In the genomic region with DNA sequence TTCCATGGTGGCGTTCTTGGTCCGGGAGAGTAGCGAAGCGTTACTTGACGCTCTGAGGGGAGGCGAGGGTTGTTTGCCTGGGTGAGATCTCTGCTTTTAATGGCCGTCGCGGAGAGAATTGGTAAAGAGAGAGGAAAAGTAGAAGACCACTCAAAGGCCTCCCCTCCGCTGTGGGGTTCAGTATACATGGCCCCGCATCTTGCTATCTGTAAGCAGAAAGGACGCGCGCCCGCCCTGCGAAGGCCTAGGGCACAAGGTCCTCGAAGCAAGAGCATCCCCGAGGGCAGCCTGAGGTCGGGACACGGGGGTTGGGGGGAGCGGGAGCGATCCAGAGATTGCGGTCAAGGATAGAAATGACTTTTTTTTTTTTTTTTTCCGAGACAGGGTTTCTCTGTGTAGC, we compare ENCODE assay signal across 8 mouse cellular contexts. TPM values are rescaled to one million over a fixed set of nuclear protein-coding genes. Genes with fewer than 3 reads are reported as not detected.
DNase-seq lines count a peak whose midpoint lies in the region; ATAC-seq lines count a peak whose summit lies in the region.

No protein-coding gene starts in this region.

- no peak for ATAC-seq in erythroblast, adult 5-6 weeks (replicated peaks; ENCODE audit: low FRiP score, poor library complexity, severe bottlenecking)
- ATAC-seq in neural tube, embryonic 11.5 days (ENCODE audit: insufficient read depth, low FRiP score, low TSS enrichment): no peak
- ATAC-seq in heart, embryonic 14.5 days (ENCODE audit: insufficient number of reproducible peaks, insufficient read depth, low FRiP score, low read depth): no peak
- ATAC-seq in limb, embryonic 15.5 days (ENCODE audit: insufficient number of reproducible peaks, low FRiP score, low TSS enrichment, low read depth): no peak

- H3K36me3 ChIP-seq in erythroblast, embryonic 14.5 days (ENCODE audit: control insufficient read depth): peaks cover 21% of the 10 kb centered on the region
- H3K36me3 ChIP-seq in neural tube, embryonic 11.5 days (ENCODE audit: control insufficient read depth, insufficient read depth, low read length): peaks cover 3% of the 10 kb centered on the region; the same call in 1 of the 2 replicates
- peaks cover 18% of the 10 kb centered on the region for H3K36me3 ChIP-seq in heart, embryonic 14.5 days (ENCODE audit: control insufficient read depth, insufficient read depth, low read length)
- H3K36me3 ChIP-seq in limb, embryonic 15.5 days: peaks cover 13% of the 10 kb centered on the region; the same call in 1 of the 2 replicates

- H3K9ac ChIP-seq in neural tube, embryonic 11.5 days (ENCODE audit: low read length): no peak overlapping the region
- peak overlapping the region; percentile 55; the same call in 1 of the 2 replicates for H3K9ac ChIP-seq in heart, embryonic 14.5 days (ENCODE audit: low read length)
- H3K9ac ChIP-seq in limb, embryonic 15.5 days: no peak overlapping the region

- H3K4me1 ChIP-seq in erythroblast, embryonic 14.5 days (ENCODE audit: control insufficient read depth): peaks cover 44% of the 10 kb centered on the region
- peaks cover 22% of the 10 kb centered on the region for H3K4me1 ChIP-seq in neural tube, embryonic 11.5 days (ENCODE audit: control insufficient read depth, insufficient read depth, low read length)
- H3K4me1 ChIP-seq in heart, embryonic 14.5 days (ENCODE audit: control insufficient read depth in 2 of 2, insufficient read depth in 2 of 2, low read length in 2 of 2): peaks cover 24 to 26% of the 10 kb centered on the region in 2 experiments
- peaks cover 29% of the 10 kb centered on the region for H3K4me1 ChIP-seq in limb, embryonic 15.5 days

- WGBS in neural tube, embryonic 11.5 days: 70% methylated on average over 24 of the region's 24 CpGs
- whole genome bisulfite sequencing in heart, embryonic 14.5 days: 72% methylated on average over 24 of the region's 24 CpGs
- WGBS in limb, embryonic 15.5 days: 71% methylated on average over 24 of the region's 24 CpGs

- peaks cover 6% of the 10 kb centered on the region for H3K9me3 ChIP-seq in erythroblast, embryonic 14.5 days (ENCODE audit: control insufficient read depth, low read length)
- H3K9me3 ChIP-seq in neural tube, embryonic 11.5 days (ENCODE audit: control insufficient read depth, low read length): no peaks in the 10 kb centered on the region
- no peaks in the 10 kb centered on the region for H3K9me3 ChIP-seq in heart, embryonic 14.5 days (ENCODE audit: control insufficient read depth, low read length)
- H3K9me3 ChIP-seq in limb, embryonic 15.5 days: no peaks in the 10 kb centered on the region

- DNase-seq in neural tube, embryonic 11.5 days (ENCODE audit: low spot score): no peak
- no peak for DNase-seq in neural tube, embryonic 10.5 days (ENCODE audit: extremely low spot score, low spot score)
- DNase-seq in spleen, postnatal 4 days (ENCODE audit: low spot score in 2 of 2): peak; percentile 35 to 77
- DNase-seq in natural killer cell, adult 2 months (ENCODE audit: low spot score in 2 of 2): no peak

- H3K27me3 ChIP-seq in erythroblast, embryonic 14.5 days (ENCODE audit: control insufficient read depth): peaks cover 4% of the 10 kb centered on the region
- H3K27me3 ChIP-seq in neural tube, embryonic 11.5 days (ENCODE audit: control insufficient read depth, insufficient read depth, low read length): no peaks in the 10 kb centered on the region; the same call in 1 of the 2 replicates
- no peaks in the 10 kb centered on the region for H3K27me3 ChIP-seq in heart, embryonic 14.5 days (ENCODE audit: control insufficient read depth, insufficient read depth, low read length)
- H3K27me3 ChIP-seq in limb, embryonic 15.5 days: no peaks in the 10 kb centered on the region

- H3K4me3 ChIP-seq in erythroblast, embryonic 14.5 days (replicated peaks): peak overlapping the region; percentile 76
- peak overlapping the region; percentile 36; the same call in 1 of the 2 replicates for H3K4me3 ChIP-seq in neural tube, embryonic 11.5 days (ENCODE audit: low read depth, low read length)
- peak overlapping the region in 1 of 2 experiments; percentile 49; a peak in 3 of 4 replicates for H3K4me3 ChIP-seq in heart, embryonic 14.5 days (ENCODE audit: control insufficient read depth in 1 of 2, insufficient read depth in 1 of 2, low read depth in 1 of 2, low read length in 2 of 2)
- H3K4me3 ChIP-seq in limb, embryonic 15.5 days: peak overlapping the region; percentile 70

- H3K4me2 ChIP-seq in neural tube, embryonic 11.5 days (ENCODE audit: low read depth): peak overlapping the region; percentile 61
- peak overlapping the region; percentile 77 for H3K4me2 ChIP-seq in heart, embryonic 14.5 days (ENCODE audit: low read length)
- peak overlapping the region; percentile 90 for H3K4me2 ChIP-seq in limb, embryonic 15.5 days

- no peak overlapping the region for H3K27ac ChIP-seq in neural tube, embryonic 11.5 days (ENCODE audit: low read depth, low read length)
- H3K27ac ChIP-seq in heart, embryonic 14.5 days (replicated peaks in 1 of 2; ENCODE audit: control insufficient read depth in 1 of 2, insufficient read depth in 1 of 2, low read depth in 2 of 2, low read length in 2 of 2): no peak overlapping the region
- H3K27ac ChIP-seq in limb, embryonic 15.5 days: no peak overlapping the region

RNA-seq across cellular contexts. Expression of gene Zcwpw1, which starts 0.6 kb away (rescaled TPM):
- 0.04 and 0.05 TPM in 2 replicates for polyA plus RNA-seq in erythroblast, embryonic 14.5 days (2012)
- 1.7 and 9.2 TPM in 2 replicates for total RNA-seq in erythroblast, adult 5-6 weeks (2015; ENCODE audit: low replicate concordance)
- 5.5 and 6.1 TPM in 2 replicates for total RNA-seq in erythroblast, adult 5-6 weeks (2017; ENCODE audit: low replicate concordance)
- 11.4 and 11.5 TPM in 2 replicates for polyA plus RNA-seq in neural tube, embryonic 11.5 days (2014; fragmentation: Nextera tagmentation; extraction: Ambion mirVana)
- 7.3 and 7.6 TPM in 2 replicates for polyA plus RNA-seq in heart, embryonic 14.5 days (2014; fragmentation: Nextera tagmentation; extraction: Ambion mirVana)
- 19.7 and 24.4 TPM in 2 replicates for polyA plus RNA-seq in limb, embryonic 15.5 days (2015; fragmentation: Nextera tagmentation; extraction: Ambion mirVana)

RNA-seq across cellular contexts. Expression of gene Mepce, which starts 0.7 kb away (rescaled TPM):
- 17.1 and 18.2 TPM in 2 replicates for polyA plus RNA-seq in erythroblast, embryonic 14.5 days (2012)
- total RNA-seq in erythroblast, adult 5-6 weeks (2015; ENCODE audit: low replicate concordance): 7.7 and 11.7 TPM in 2 replicates
- total RNA-seq in erythroblast, adult 5-6 weeks (2017; ENCODE audit: low replicate concordance): 4.8 and 14.4 TPM in 2 replicates
- polyA plus RNA-seq in neural tube, embryonic 11.5 days (2014; fragmentation: Nextera tagmentation; extraction: Ambion mirVana): 10.0 and 10.7 TPM in 2 replicates
- polyA plus RNA-seq in heart, embryonic 14.5 days (2014; fragmentation: Nextera tagmentation; extraction: Ambion mirVana): 7.9 and 9.2 TPM in 2 replicates
- polyA plus RNA-seq in limb, embryonic 15.5 days (2015; fragmentation: Nextera tagmentation; extraction: Ambion mirVana): 8.7 and 9.2 TPM in 2 replicates

RNA-seq across cellular contexts. Expression of gene Ppp1r35, which starts 9.5 kb away (rescaled TPM):
- polyA plus RNA-seq in erythroblast, embryonic 14.5 days (2012): 16.1 TPM in 2 replicates
- 6.5 and 24.2 TPM in 2 replicates for total RNA-seq in erythroblast, adult 5-6 weeks (2015; ENCODE audit: low replicate concordance)
- 6.4 and 12.0 TPM in 2 replicates for total RNA-seq in erythroblast, adult 5-6 weeks (2017; ENCODE audit: low replicate concordance)
- 71.1 and 71.2 TPM in 2 replicates for polyA plus RNA-seq in neural tube, embryonic 11.5 days (2014; fragmentation: Nextera tagmentation; extraction: Ambion mirVana)
- polyA plus RNA-seq in heart, embryonic 14.5 days (2014; fragmentation: Nextera tagmentation; extraction: Ambion mirVana): 29.8 and 36.7 TPM in 2 replicates
- polyA plus RNA-seq in limb, embryonic 15.5 days (2015; fragmentation: Nextera tagmentation; extraction: Ambion mirVana): 22.2 and 27.8 TPM in 2 replicates

RNA-seq across cellular contexts. Expression of gene Tsc22d4, which starts 42.6 kb away (rescaled TPM):
- 53.9 and 58.8 TPM in 2 replicates for polyA plus RNA-seq in erythroblast, embryonic 14.5 days (2012)
- total RNA-seq in erythroblast, adult 5-6 weeks (2015; ENCODE audit: low replicate concordance): 24.5 and 44.6 TPM in 2 replicates
- 69.5 and 76.3 TPM in 2 replicates for total RNA-seq in erythroblast, adult 5-6 weeks (2017; ENCODE audit: low replicate concordance)
- 73.9 and 75.6 TPM in 2 replicates for polyA plus RNA-seq in neural tube, embryonic 11.5 days (2014; fragmentation: Nextera tagmentation; extraction: Ambion mirVana)
- polyA plus RNA-seq in heart, embryonic 14.5 days (2014; fragmentation: Nextera tagmentation; extraction: Ambion mirVana): 144 and 147 TPM in 2 replicates
- polyA plus RNA-seq in limb, embryonic 15.5 days (2015; fragmentation: Nextera tagmentation; extraction: Ambion mirVana): 169 and 197 TPM in 2 replicates

RNA-seq across cellular contexts. Expression of gene Nyap1, which starts 46.8 kb away (rescaled TPM):
- polyA plus RNA-seq in erythroblast, embryonic 14.5 days (2012): 0.97 and 1.2 TPM in 2 replicates
- 0.38 TPM in 1 of 2 replicates, not detected in the other for total RNA-seq in erythroblast, adult 5-6 weeks (2015; ENCODE audit: low replicate concordance)
- total RNA-seq in erythroblast, adult 5-6 weeks (2017; ENCODE audit: low replicate concordance): 0.84 and 1.4 TPM in 2 replicates
- polyA plus RNA-seq in neural tube, embryonic 11.5 days (2014; fragmentation: Nextera tagmentation; extraction: Ambion mirVana): 3.8 and 4.4 TPM in 2 replicates
- polyA plus RNA-seq in heart, embryonic 14.5 days (2014; fragmentation: Nextera tagmentation; extraction: Ambion mirVana): 0.57 and 1.00 TPM in 2 replicates
- 1.9 and 3.5 TPM in 2 replicates for polyA plus RNA-seq in limb, embryonic 15.5 days (2015; fragmentation: Nextera tagmentation; extraction: Ambion mirVana)

Comparison
In these comparisons a context has a peak if more than half of its experiments do, and no peak if none do; other contexts are left out.
1. DNase-seq: peak in spleen, postnatal 4 days (2 of 2); none in neural tube, embryonic 11.5 days (single experiment), neural tube, embryonic 10.5 days (single experiment) and natural killer cell, adult 2 months (0 of 2).
2. Peak in every context shown above with its lines, with median percentiles within 50 percentile points of each other: H3K4me2 ChIP-seq.